8 mouse cellular contexts compared by ENCODE assay signal in genomic region chr5:64625841-64626298, GRCm38 (mm10).
DNase-seq lines count a peak whose midpoint lies in the region; ATAC-seq and TF ChIP-seq lines count a peak whose summit lies in the region.

No protein-coding gene starts in this region.

- no peak for TF ChIP-seq POLR2A in limb, embryonic 14.5 days (IDR thresholded peaks at IDR 0.05; ENCODE audit: borderline replicate concordance, extremely low read depth, insufficient read depth, insufficient read length)

- 42% methylated on average over 6 of the region's 6 CpGs for WGBS in limb, embryonic 14.5 days
- WGBS in limb, embryonic 10.5 days: 42% methylated on average over 6 of the region's 6 CpGs
- 38% methylated on average over 6 of the region's 6 CpGs for WGBS in stomach, embryonic 15.5 days

- H3K27me3 ChIP-seq in limb, embryonic 14.5 days (ENCODE audit: control insufficient read depth, insufficient read depth, low read length): no peaks in the 10 kb centered on the region
- no peaks in the 10 kb centered on the region for H3K27me3 ChIP-seq in limb, embryonic 10.5 days (ENCODE audit: low read depth, poor library complexity, severe bottlenecking)
- H3K27me3 ChIP-seq in stomach, embryonic 15.5 days (replicated peaks): no peaks in the 10 kb centered on the region

- no peaks in the 10 kb centered on the region for H3K36me3 ChIP-seq in limb, embryonic 14.5 days (ENCODE audit: control insufficient read depth, insufficient read depth, low read length)
- no peaks in the 10 kb centered on the region for H3K36me3 ChIP-seq in limb, embryonic 10.5 days
- no peaks in the 10 kb centered on the region for H3K36me3 ChIP-seq in stomach, embryonic 15.5 days

- no peak for ATAC-seq in limb, embryonic 14.5 days (ENCODE audit: low FRiP score, low read depth)
- ATAC-seq in stomach, embryonic 15.5 days (ENCODE audit: insufficient read depth, low FRiP score, low read depth): 0 out of 2 replicates have a peak, but pooled peaks have one; percentile 37

- H3K27ac ChIP-seq in limb, embryonic 14.5 days (replicated peaks; ENCODE audit: low read depth, low read length): 0 out of 2 replicates have a peak overlapping the region, but pooled peaks have one; percentile 19
- H3K27ac ChIP-seq in limb, embryonic 10.5 days: no peak overlapping the region
- H3K27ac ChIP-seq in stomach, embryonic 15.5 days: peak overlapping the region; percentile 85

- intact Hi-C loops in gastrocnemius, postnatal 14 days (cut with DNase I; ENCODE audit: low total_unique reads): no loop called here

- H3K4me3 ChIP-seq in limb, embryonic 14.5 days (replicated peaks; ENCODE audit: low read length): no peak overlapping the region
- no peak overlapping the region for H3K4me3 ChIP-seq in limb, embryonic 10.5 days
- H3K4me3 ChIP-seq in stomach, embryonic 15.5 days (replicated peaks): no peak overlapping the region

- peaks cover 14% of the 10 kb centered on the region for H3K4me1 ChIP-seq in limb, embryonic 14.5 days (ENCODE audit: control insufficient read depth, insufficient read depth, low read length)
- H3K4me1 ChIP-seq in limb, embryonic 10.5 days: peaks cover 42% of the 10 kb centered on the region
- no peaks in the 10 kb centered on the region; the same call in 1 of the 2 replicates for H3K4me1 ChIP-seq in stomach, embryonic 15.5 days

- H3K9me3 ChIP-seq in limb, embryonic 14.5 days (ENCODE audit: control insufficient read depth, low read length): no peaks in the 10 kb centered on the region
- H3K9me3 ChIP-seq in limb, embryonic 10.5 days (replicated peaks): no peaks in the 10 kb centered on the region
- no peaks in the 10 kb centered on the region for H3K9me3 ChIP-seq in stomach, embryonic 15.5 days

- DNase-seq in limb, embryonic 14.5 days (ENCODE audit: low spot score): no peak
- no peak for DNase-seq in limb, embryonic 10.5 days (ENCODE audit: low spot score)
- DNase-seq in T-cell, adult 2 months (ENCODE audit: low spot score): peak; percentile 6
- peak; percentile 66 for DNase-seq in kidney, adult 9 months
- no peak for DNase-seq in MN1 (ENCODE audit: low spot score)
- no peak for DNase-seq in right cerebral cortex, adult 2 months (ENCODE audit: low spot score in 2 of 2)
- no peak for DNase-seq in gastrocnemius, postnatal 14 days

- no peak overlapping the region for H3K4me2 ChIP-seq in limb, embryonic 14.5 days (replicated peaks; ENCODE audit: low read depth, low read length, severe bottlenecking)
- peak overlapping the region; percentile 6 for H3K4me2 ChIP-seq in stomach, embryonic 15.5 days

- H3K9ac ChIP-seq in limb, embryonic 14.5 days (ENCODE audit: low read depth, low read length, severe bottlenecking): no peak overlapping the region
- H3K9ac ChIP-seq in stomach, embryonic 15.5 days: no peak overlapping the region

Comparison
In these comparisons a context has a peak if more than half of its experiments do, and no peak if none do; other contexts are left out.
1. DNase-seq: peak in T-cell, adult 2 months (single experiment) and kidney, adult 9 months (single experiment); none in limb, embryonic 14.5 days (single experiment), limb, embryonic 10.5 days (single experiment), MN1 (single experiment), right cerebral cortex, adult 2 months (0 of 2) and gastrocnemius, postnatal 14 days (single experiment).